Mouse (Mus musculus): ENCODE measurements around the gene Maea.

The Maea gene

DNA sequence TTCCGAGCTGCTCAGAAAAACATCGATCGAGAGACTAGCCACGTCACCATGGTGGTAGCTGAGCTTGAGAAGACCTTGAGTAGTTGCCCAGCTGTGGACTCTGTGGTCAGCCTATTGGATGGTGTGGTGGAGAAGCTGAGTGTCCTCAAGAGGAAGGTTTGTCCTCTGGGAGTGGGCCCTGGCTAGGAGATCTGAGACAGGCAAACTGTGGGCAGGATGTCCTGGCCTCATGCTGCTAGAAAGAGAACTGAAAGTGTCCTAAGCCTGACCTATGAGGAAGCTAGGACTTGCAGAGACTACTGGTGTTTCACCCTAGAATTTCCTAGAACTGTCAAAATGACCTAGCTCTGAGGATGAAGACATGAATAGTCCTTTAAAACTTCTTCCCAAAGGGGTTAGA is 23.2 kb downstream of the Maea start:
- no peak for DNase-seq (ENCODE audit: low spot score in 2 of 2)

DNA sequence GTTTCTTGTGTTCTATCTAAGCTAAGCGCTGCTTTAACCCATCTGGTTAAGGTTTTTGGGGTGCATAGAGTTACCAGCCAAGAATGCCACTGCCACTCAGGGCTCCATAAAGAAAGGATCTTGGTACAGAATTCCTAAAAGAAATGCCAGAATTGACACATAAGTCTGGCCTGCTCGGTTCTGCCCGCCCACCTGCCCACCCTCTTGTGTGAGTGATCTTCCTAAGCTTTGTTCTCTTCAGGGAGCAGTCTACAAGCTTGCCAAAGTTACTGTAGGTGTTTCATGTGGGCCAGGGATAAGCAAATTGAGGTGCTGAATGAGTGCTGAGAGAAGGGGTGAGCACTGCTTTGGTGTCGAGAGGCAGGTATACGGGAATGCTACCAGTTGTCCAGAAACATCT is 28.0 kb downstream of the Maea start:
- DNase-seq (ENCODE audit: low spot score in 2 of 2) = no peak

DNA sequence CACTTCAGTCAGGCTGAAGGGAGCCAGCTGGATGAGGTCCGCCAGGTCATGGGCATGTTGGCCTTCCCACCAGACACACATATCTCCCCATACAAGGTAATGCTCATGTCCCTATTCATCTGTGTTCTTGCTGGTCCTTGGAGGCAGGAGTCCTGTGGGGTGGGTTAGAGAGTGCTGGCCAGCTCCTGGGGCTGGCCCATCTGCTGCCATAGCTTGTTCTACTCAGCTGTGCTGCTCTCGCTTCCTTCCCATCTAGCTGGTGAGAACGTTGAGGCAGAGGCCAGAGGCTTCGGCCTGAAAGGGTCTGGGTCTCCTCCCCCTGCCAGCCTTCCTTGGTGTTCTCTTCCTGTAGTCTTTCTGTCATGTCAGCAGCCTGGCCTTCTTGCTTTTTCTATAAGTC is 33.3 kb downstream of the Maea start:
- DNase-seq (ENCODE audit: low spot score in 2 of 2) = no peak

DNA sequence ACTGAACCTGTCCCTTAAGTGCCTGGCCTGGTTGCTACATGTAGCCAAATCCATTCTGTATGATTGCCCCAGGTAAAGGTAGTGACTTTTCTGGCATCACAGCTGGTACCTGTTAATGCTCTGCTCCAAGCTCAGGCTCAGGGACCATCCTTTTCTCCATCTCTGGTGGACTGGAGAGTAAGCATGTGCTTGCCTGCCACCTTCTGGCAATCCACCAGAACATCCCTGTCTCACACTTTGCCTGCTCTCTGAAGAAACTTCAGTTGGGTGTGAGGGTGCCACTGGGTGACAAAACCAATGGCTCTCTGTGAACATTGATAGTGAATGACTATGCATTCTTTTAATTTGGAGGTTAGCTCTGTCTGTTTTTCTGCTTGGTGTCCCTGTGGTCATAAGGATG is 35.8 kb downstream of the Maea start:
- DNase-seq (ENCODE audit: low spot score in 2 of 2) = no peak

DNA sequence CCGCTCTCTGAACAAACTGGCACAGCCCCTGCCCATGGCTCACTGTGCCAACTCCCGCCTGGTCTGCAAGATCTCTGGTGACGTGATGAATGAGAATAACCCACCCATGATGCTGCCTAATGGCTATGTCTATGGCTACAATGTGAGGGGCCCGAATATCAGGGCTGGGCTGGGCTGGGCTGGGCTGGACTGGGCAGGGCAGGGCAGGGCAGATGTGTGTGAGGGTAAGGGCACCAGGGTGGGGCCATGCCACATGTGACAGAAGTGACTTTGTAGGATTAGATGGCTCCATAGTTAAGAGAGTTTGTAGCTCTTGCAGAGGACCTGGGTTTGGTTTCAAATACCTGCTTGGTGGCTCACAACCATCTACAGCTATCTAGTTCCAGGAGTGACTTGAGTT is 36.4 kb downstream of the Maea start:
- no peak for DNase-seq (ENCODE audit: low spot score in 2 of 2)

DNA sequence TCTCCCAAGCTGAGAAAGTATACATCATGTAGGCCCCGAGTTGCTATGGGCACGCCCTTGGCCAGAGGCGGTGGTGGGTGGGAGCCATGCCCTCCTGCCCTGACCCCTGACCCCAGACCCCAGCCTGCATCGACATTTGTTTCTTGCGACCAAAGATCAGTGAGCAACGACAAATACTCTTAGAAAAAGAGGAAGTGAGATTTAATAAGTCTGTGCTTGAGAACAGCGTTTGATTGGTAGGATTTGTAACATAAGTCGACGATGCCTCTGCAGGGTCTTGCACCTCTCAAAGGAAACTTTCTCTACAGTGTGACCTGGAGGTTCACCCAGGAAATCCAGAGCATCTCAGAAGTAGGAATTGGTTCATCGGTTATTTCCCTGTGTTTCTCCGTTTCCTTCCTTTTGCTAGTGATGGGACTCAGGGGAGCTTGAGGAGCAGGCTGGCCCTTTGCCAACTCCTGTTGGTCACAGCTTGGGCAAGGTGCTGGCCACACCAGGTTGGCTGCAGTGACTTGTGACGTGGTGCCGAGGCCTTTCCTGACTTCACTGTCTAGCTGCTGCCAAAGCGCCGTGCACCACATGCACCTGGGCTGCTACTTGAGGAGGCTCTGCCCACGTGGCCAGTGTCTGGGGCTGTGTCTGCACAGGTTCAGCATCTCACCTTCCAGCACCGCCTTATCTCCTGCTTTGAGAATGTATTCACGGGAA is 37.2 kb downstream of the Maea start:
- DNase-seq (ENCODE audit: low spot score in 2 of 2) = no peak

DNA sequence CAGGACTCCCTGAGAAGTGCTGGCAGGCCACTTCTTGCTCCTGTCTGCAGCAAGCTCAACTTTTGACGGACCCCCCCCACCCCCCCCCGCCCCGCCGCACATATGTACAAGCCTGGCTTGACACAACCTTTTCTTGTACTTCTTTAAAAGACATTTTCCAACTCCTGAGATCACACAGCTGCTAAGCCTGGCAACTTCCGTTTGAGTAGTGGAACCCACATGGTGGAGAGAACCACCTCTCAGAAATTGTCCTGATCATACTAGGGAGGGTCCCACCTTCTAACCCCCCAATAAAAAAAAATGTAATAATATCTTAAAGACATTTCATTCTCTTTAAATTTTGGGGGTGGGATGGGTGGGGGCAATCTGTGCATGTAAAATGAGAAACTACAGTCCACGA is 41.9 kb downstream of the Maea start:
- DNase-seq (ENCODE audit: low spot score in 2 of 2) = no peak

DNA sequence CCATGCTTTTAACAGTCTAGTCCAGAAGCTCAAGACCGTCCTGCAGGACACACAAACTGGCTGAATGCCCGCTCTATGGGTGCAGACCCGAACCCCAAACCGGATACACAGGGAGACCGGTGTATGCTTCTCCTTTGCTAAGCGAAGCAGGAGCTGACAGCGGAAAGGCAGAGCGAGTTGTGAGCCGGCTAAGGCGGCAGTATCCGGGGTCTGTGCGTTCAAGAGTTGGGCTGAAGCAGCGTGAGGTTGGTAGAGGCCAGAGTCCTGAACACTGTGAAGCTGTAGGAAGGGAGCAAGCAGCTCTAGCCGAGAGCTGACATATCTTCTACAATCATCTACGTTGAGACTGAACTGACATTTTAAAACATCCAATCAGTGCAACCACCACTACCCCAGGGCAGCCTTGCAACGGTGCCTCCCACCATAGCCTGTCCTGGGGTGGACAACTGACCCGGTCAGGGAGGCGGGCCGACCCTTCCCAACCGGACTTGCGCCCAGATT is 42.5 kb downstream of the Maea start:
- peak in 1 of 2 experiments; percentile 14 for DNase-seq (ENCODE audit: low spot score in 2 of 2)

DNA sequence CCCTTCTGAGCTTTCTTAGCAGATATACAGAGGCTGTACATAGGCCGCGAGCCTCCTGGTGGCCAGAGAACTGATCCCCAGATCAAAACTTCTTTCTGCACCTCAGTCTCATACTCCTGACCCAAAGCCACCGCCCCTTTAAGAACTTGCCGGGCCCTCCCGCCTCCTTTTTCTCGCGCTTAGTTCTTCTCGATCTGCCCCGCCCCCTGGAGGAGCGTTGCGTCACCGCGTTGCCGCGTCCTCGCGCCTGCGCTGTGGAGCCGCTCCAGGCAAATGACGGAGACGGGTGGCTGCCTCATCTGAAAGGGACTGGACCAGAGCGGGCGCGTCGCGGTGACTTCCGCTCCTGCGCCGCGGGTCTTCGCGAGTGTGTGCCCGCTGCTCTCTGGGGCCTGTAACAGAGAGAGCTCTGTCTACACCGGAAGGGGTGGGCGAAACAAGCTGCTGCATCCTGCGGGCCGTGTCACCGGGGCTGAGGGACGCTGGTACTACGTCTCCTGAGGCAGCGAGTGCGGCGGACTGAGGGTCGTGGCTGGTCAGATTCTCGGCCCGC is 43.1 kb downstream of the Maea start, which contains the start of gene Uvssa:
Gene Uvssa (plus strand): TSS at position 248 of the 553 bp plus-strand sequence.
- DNase-seq (ENCODE audit: low spot score in 2 of 2) = peak; percentile 97 to 99

DNA sequence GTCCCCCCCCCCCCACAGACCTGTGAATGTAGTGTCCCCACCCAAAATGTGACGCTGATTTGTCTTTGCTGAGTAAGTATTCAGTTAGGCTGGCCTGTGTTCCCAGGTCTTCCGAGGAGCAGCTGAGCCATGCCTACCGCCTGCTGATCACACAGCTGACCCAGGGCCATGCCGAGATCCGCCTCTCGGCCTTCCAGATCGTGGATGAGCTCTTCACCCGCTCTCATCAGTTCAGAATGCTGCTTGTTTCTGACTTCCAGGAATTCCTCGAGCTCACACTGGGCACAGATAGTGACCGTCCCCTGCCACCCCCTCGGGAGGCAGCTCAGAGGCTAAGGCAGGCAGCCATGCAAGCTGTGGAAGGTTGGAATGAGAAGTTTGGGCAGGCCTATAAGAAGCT is 52.2 kb downstream of the Maea start:
- no peak for DNase-seq (ENCODE audit: low spot score in 2 of 2)

DNA sequence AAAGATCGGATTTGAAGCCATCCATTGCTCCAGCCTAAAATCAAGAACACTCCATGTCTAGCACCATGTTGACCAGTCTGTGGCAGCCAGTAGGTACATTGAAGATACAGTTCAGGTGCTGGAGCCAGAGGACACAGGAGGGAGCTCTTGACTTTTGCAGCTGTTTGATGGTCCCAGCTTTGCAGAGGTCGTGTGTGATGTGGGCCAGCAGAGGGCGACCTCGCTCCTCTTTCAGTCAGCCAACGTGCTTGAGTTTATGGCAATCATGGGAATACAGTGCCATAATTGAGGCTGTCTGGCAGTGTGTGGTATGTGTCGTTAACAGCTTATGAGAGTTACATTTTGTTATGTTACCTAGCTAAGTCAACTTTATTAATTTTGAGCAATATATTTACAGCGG is 58.5 kb downstream of the Maea start:
- DNase-seq (ENCODE audit: low spot score in 2 of 2) = peak; percentile 71 to 78

DNA sequence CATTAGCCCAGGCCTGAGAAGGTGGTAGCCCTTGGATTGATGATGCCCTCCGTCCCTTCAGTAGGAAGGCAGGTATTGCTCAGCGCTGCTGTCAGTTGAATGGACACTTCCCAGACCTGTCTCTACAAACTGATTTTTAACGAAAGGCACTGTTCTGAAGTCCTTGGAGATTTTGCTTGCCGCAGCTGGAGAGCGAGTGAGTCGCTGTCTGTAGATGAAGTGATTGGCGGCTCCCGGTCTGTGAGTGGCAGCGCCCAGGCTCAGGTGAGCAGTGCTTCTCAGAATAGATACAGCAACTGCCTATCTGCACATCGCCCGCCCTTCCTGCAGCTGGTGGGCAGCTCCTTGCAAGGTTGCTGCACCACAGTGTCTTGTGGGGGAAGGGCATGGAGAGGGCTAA is 60.4 kb downstream of the Maea start:
- no peak for DNase-seq (ENCODE audit: low spot score in 2 of 2)

DNA sequence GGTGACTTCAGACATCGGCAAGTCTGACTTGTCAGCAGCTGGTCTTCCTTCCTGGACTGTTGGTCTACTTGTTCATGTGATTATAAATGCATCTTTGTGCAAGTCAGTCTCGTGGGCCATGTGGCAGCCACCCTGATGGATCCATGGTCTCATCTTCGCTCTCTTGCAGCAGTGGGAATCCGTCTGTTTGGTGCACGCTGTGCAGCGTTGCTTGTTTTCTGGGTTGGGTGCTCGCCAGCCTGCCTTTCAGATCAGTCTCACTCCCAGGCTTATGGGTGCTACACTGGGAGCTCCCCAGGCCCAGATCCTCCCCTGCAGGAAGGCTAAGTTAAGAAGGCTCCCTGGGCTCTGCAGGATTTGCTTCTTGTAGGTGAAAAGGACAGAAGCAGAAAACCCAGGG is 61.5 kb downstream of the Maea start:
- no peak for DNase-seq (ENCODE audit: low spot score in 2 of 2)

DNA sequence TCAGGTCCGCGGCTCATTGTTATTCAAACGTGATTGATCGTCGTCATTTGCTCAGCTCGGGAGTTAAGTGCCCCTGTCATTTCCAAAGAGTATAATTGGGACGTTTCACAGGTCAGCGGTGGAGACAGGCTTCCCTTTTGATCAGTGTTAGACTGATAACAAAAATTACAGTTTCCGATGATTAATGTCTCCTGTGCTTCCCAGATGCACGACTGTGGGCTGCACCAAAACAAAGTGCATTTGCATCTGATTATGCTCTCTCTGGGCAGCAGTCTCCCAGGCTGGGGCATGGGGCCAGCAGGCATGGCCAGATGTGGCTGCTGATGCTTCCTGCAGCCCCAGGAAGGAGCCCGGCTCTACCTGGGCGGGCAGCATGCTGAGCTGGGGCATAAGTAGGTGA is 65.5 kb downstream of the Maea start:
- DNase-seq (ENCODE audit: low spot score in 2 of 2) = no peak

DNA sequence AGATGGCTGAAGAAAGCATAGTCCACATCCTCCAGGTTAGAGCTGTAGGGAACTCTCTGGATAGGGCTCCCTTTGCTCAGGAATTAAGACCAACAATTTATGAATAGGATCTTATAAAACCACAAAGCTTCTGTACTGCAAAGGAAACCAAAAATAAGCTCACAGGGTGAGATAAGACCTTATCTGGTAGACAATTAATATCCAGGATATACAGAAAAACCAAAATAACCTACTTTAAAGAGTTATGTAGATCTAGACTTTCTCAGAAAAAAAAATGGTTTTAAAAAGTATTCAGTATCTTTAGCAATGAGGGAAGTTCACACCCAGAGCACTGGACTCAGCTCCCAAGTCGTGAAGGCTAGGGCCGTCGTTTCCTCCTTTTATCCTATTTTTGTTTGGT is 85.0 kb downstream of the Maea start:
- DNase-seq (ENCODE audit: low spot score in 2 of 2) = no peak
